Mouse (Mus musculus) CH12.LX (cell line): ENCODE measurements around the gene Tgm4.

Experiments
- CTCF ChIP-seq, 2 experiments: IDR thresholded peaks in 1 of 2; conservative IDR thresholded peaks in 1 of 2; 2 replicates each; pipeline ENCODE4 v1.5.1; 2011 to 2012; ENCODE audit warnings: low read depth in 2 of 2, low read length in 2 of 2, improper control_type of control experiment in 1 of 2, inconsistent platforms in 1 of 2, mild to moderate bottlenecking in 1 of 2, moderate library complexity in 1 of 2
- EP300 ChIP-seq: IDR thresholded peaks from 2 replicates; pipeline ENCODE4 v1.6.1; 2011; ENCODE audit warnings: low read length, improper control_type of control experiment
- KAT2A ChIP-seq: IDR thresholded peaks from 2 replicates; pipeline ENCODE4 v1.6.1; 2012; ENCODE audit warnings: low read length, improper control_type of control experiment, inconsistent platforms; ENCODE audit not compliant: insufficient replicate concordance
- MAX ChIP-seq: IDR thresholded peaks from 2 replicates; pipeline ENCODE4 v1.6.1; 2011; ENCODE audit warnings: low read length, improper control_type of control experiment
- RCOR1 ChIP-seq: conservative IDR thresholded peaks from 2 replicates; pipeline ENCODE4 v1.6.1; 2012; ENCODE audit warnings: low read depth, mild to moderate bottlenecking, inconsistent platforms, low read length, improper control_type of control experiment
- UBTF ChIP-seq: IDR thresholded peaks from 2 replicates; pipeline ENCODE4 v1.6.1; 2012; ENCODE audit warnings: low read depth, mild to moderate bottlenecking, inconsistent platforms, low read length, improper control_type of control experiment, moderate library complexity

DNA sequence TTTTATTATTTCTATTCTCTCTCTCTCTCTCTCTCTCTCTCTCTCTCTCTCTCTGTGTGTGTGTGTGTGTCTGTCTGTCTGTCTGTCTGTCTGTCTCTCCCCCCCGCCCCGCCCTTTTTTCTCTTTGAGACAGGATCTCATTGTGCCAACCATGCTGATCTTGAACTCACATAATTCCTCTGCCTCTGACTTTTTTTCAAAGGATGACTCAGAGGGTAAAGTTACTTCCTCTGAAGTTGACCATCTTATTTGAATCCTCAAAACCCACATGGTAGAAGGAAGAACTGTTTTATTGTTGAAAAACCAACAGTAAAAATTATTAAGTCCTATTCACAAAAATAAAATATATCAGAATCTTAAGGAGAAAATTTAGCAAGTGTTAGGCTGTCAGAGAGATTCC lies 29.8 kb upstream of the Tgm4 start:
- no peak for TF ChIP-seq MAX
- TF ChIP-seq EP300: no peak
- no peak for TF ChIP-seq CTCF (conservative IDR thresholded peaks at IDR 0.05 in 1 of 2, IDR thresholded peaks at IDR 0.05 in 1 of 2; ENCODE audit: low read depth in 2 of 2, low read length in 2 of 2)
- TF ChIP-seq UBTF: no peak
- no peak for TF ChIP-seq KAT2A
- no peak for TF ChIP-seq RCOR1
